Mouse (Mus musculus) embryo, embryonic 9.5 days (tissue): ENCODE data around the gene Itih4.

Source experiments
- DNase-seq: peaks from one replicate; pipeline ENCODE4 v3.0.0-alpha.2; 2017; ENCODE audit errors: extremely low spot score

Itih4 gene

DNA sequence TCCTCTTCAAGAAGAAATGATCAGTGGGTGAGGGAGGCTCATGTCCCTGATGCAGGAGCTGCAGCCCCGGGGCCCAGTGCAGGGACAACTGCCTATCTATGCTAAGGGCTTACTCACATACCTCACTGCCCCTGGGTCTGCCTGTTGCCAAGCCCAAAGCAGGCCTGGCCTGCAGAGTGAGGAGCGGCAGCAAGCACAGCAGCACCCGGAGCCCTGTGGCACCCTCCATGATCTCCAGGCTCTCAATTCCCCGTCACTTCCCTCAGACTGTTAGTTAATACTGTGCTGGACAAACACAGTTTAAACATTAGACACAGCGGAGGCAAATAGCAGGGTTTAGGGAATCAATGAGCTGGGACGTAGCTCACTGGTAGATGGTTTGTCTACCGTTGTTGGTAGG, 56.8 kb downstream of the Itih4 start, which contains the start of gene Itih1:
Itih1 (minus strand) TSS at position 252 of the 400 bp plus-strand sequence.
- no peak for DNase-seq

DNA sequence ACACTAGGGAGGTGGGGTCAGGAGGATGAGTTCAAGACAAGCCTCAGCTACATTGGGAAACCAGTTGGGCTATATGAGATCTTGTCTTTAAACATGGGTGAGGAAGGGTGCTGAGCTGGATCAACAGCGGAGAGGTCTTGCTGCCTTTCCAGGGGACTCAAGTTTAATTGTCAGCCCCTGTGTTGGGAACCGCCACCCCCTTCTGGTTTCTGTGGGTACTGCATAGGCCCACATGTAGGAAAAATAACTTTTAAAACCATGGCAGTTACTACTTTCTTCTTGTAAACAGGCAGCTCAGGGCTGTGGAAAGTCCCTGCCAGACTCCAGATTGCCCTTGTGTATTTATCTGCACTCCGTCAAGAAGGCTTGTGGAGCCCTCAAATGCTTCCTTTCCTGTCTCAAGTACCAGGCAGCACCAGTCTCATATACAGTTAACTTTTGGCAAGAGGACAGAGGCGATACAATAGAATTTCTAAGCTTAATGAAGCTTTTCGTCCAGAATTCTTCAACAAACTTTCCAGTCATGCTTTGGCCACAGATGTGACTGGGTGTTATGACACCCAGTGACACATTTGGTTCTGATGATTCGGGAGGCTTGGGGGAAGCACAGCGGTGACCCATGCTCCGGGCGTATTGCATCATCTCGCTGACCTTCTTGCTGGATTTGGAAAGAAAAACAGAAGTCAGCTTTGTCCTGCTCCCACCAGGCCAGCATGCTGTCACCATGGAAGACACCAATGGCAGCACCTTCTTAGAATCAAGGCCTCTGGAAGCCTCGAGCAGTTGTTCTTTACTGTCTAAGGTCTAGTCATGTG, 57.8 kb downstream of the Itih4 start:
- DNase-seq = peak; percentile 42

DNA sequence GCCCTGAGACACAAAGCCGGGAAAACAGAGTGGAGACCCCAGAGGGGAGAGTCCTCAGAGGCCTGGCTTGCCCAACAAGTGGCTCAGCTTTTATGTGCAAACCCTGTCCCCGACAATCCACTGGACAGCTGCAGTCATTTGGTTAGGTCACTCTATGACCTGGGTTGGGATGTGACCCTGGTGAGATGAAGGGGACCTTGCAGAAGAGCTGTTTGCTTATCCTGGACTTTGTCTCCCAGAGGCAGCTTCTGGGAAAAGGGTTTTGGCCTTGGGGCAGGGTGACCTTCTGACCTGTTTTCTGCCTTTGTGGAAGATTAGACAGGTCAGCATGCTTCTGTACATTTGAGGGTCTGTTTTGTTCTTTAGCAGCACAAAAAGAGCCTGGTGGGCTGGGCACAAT, 58.5 kb downstream of the Itih4 start:
- DNase-seq = no peak

DNA sequence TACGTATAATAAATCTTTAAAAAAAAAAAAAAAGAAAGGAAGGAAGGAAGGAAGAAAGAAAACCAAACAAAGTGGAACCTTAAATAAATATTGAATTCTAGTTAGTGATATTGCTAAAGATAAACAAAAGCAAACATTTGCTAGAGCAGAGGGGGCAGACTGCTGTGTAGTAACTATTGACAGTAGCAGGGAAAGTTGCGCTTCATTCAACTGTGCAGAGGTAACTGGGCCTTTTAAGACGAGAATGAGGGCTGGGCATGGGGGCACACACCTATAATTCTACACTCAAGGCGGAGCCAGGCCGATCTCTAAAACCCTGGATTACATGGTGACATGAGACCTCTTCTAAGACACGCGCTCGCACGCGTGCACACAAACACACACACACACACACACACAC, 63.7 kb downstream of the Itih4 start:
- DNase-seq = no peak

DNA sequence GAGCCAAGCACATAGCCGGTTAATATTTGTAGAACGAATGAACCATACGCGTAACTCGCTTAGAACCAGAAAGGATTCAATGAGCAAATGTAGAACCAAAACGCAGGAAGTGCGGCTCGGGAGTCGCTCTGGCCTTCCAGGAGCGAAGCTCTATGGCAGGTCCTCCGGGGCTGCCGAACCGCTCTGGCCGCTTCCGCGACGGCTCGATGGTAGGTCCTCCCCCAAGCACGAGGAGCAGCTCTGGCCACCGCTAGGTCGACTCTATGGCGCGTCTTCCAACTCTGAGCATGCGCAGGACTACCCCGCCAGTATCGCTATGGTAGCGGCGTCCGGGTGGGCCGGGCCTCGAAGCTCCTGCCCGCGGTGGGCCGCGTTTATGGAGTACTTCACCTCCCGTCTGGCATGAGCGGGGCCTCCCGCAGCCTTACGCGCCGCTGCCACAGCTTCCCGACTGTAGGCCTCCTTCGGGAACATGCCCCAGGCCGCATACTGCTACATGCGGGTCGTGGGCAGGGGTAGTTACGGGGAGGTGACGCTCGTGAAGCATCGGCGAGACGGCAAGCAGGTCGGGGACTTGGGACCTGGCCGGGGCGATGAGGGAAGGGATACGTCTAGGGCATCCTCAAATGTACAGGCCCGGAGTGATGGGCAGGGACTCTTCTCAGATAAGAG, 65.0 kb downstream of the Itih4 start, which contains the start of gene Nek4:
Nek4 (plus strand) TSS at position 224 of the 672 bp plus-strand sequence.
- peak; percentile 96 for DNase-seq
